Mouse (Mus musculus): ENCODE data around the gene Plcl1.

Gene Plcl1

DNA sequence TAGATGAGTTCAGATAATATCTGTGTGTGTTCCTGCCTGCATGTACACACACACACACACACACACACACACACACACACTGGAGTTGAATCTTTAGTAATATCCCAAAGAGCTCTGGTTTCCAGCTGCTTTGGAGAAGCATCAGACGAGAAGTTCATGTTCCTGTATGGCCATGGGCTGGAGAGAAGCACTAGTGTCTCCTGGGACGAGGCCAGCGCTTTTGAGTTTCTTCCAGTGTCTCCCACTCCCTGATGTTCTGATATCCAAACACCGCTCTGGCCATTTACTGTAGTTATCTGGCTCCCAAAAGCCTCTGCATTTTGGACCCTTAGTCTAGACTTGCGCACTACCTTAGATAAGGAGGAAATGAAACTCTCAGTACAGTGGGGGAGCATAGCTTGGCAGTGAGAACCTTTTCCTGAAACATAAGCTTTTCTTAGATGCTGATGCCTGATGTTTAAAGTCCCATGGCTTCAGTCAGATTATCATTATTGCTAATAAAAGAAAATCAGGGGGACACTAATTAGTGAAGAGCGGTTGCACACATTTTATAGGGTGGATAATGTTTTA, 207.1 kb downstream of the Plcl1 start:
- no peak for DNase-seq (ENCODE audit: low spot score)

DNA sequence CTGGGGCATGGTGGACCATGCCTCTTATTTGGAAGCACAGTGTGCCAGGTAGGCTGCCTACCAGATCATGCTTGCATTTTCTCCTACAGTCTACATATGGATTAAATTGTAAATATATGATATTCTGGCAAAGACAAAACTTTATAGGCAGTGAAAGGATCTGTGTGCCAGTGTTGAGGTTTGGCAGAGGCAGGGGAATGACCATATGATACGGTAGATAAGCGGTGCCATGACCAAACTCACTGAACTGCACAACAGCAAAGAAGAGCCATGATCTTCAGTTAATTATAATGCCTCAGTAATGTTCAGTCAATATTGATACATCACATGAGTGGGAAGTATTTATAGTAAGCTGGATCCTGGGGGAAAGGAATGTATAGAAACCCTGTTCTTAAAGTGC, 212.1 kb downstream of the Plcl1 start:
- no peak for DNase-seq (ENCODE audit: low spot score)

DNA sequence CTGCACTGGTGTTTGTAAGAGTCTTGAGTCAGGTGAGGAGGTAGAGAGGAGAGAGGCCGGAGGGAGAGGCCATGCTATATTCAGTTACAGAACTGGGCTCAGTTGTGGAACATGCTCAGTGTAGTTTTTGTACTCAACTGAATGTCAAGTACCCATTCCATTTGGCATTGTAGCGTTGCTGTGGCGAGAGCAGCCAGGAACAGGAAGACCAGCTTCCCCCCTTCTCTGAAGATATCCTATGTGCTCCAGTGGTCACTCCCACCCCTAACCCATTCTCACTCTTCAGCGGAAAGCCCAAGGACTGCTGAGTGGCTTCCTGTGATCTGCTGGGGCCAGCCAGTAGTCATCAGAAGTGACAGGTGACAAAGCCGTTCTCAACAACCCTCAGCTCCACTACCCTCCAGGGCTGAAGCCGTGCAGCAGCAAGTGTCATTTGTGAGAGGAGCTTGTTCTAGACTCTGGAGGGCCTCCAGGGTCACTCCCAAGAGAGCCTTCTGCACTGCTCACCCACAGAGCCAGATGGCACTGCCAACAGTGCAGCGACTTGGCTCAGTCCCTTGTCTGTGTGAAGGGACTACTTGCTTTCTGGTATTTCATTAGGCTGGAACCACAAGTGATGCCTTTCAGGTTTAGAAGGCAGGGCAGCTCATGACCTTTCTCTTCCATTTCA, 213.0 kb downstream of the Plcl1 start:
- DNase-seq (ENCODE audit: low spot score): no peak

DNA sequence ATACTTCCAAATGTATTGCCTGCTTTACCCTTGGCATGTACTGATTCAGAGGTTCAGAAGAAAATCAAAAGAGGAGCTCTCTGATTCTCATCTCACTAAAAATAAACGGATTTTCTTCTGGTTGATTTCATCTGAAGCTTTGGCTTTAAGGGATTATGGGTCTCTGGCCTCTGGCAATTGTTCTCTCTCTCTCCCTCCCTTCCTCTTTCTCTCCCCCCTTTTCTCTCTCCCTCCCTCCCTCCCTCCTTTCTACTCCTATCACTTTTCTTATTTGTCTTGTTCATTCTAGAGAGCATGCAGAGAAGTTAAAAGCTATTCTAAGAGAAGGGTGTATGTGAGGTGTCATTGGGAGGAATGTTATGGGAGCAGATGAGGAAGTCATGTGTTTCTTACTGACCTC, 225.8 kb downstream of the Plcl1 start:
- DNase-seq (ENCODE audit: low spot score): no peak

DNA sequence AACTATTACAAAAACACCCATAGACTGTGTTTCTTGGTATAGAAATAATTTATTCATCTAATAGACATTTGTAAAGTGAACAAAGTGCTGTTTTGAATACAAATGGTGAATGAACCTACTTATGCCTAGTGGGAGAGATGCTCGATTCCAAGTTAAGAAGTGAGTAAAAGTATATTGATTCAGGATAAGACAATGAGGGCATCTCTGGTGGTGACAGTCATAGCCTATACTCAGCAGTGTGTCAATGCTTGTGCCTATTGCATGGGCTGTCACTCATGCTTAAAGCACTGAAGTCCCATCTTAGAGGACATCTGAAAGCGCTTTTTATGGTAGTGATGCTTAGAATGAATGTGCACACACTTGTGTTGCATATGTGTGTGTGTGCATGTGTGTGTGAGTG, 226.3 kb downstream of the Plcl1 start:
- no peak for DNase-seq (ENCODE audit: low spot score)

DNA sequence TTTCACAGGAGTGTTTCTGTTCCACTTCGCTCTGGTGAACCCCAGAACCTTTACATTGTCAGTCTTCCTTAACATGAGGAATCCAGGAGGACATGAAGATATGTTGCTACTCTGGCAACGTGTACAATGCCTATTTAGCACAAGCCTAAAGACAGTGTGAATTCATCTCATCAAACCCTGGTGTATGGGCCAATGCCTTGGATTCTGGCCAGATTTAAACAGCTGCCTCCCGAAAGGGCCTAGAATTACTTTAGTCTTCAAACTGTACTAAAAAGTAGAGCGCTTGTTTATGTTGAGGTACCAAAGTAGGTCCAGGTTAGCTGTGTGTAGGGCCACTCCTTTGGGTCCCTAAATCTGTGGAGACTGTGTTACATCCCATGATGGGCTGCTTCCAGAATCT, 227.6 kb downstream of the Plcl1 start:
- DNase-seq (ENCODE audit: low spot score): no peak

DNA sequence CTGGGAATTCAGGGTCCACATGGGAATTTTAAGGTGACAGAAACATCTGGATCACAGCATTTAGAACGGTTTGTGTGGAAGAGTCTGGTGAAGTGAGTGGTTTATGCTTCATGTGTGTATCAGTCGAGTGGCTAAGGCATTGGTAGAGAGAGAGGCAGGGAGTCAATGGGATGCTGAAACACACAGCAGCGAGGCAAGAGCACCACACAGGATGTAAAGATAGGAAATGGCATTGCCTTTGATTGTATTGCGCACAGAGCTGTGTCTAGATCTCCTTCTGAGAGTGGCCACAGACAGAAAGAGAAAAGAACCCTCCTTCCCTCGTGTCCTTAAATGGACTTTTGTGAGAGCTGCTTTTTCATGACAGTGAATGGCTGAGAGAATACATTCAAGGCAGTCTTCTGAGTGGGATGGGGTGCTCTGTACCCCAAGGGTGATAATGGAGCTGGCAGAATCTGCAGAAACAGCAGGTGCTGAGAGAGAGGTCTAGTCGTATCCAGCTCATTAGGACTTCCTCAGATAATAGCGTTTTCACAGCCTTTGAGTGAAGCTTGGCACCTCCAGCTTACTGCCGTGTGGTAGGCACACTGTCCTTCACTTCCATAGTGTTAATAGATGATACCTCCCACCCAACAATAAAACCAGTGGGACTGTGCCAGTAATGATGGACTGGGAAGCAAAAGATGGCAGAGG, 253.9 kb downstream of the Plcl1 start:
- no peak for DNase-seq (ENCODE audit: low spot score)

DNA sequence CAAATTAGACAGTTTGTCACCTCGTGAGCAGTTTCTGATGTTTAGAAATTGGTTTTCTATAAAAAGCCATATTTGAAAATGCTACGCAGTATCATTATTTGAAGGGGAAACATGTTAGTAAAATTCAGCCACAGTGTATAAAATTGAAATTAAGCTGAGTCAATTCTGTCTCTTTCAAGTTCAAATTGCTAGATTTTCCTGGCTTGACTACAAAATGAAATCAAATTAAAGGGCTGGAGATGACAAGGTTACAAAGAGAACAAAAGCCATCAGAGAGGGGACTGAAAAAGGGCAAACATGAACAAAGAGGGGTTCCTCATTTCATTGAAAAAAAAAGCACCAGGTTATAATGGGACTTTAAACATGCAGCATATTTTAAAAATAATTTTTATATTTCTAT, 255.7 kb downstream of the Plcl1 start:
- no peak for DNase-seq (ENCODE audit: low spot score)

DNA sequence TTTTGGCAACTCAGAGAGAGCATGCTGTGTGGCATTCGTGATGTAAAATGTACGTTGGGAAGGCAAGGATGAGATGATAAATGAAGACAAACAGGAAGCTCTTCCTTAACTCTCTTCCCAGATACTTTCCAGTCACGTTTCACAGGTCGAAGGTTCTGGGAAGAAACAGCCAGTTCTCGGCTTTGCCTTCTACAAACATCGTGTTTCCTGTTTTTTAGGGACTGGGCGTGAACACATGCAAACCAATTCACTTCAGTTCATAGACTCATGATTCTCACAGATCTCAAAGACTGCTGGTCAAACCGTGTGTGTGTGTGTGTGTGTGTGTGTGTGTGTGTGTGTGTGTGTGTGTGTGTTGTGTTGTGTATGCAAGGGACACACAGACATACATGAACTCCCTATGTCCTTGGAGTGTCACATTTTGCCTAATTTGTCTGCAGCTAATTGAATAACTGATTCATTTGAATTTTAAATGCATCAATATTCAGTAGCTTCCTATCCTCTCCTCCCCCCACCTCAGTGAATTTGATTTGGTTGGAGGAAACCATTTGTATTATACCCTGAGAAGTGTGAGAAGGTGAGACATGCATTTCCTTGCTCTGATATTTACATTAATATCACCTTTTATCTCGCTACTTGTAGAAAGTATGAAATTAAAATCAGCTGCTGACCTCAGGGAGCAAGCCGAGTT, 259.6 kb downstream of the Plcl1 start:
- DNase-seq (ENCODE audit: low spot score): no peak

DNA sequence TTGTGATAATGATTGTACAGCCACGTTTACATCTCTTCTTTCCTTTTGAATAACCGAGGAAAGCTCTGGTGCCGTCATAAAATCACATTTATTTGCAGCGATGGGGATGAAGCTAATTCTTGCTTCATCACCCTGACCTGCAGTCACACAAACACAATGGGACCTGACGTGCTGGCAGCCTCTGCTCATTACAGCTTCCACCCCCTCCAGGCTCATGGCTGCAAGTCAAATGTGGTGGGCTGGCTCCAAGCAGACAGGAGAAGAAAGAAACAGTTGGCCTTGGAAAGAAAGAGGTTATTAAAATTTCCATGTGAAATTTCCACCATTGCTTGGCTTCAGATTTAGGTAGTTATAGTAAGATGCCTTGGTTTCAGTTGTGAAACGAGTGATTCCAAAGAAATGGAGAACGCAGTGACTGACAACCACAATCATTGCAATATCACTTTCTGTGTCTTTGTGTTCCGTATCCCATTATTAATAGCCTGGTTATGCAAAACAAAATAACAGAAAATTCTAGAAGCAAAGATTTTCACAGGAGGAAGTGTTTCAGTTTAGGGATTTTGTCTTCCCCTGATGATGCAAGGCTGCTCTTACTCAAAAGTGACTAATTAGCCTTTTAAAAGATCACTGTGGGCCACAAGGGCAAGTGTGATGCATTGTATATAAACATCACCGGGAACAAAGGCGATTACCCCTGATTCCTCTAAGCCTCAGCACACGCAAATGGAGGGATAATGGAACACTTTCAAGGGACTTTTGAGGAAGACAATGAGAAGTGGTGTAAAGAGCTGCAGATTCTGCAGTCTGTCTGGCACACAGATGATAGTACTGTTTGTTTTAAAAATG, 260.3 kb downstream of the Plcl1 start:
- DNase-seq (ENCODE audit: low spot score): no peak

DNA sequence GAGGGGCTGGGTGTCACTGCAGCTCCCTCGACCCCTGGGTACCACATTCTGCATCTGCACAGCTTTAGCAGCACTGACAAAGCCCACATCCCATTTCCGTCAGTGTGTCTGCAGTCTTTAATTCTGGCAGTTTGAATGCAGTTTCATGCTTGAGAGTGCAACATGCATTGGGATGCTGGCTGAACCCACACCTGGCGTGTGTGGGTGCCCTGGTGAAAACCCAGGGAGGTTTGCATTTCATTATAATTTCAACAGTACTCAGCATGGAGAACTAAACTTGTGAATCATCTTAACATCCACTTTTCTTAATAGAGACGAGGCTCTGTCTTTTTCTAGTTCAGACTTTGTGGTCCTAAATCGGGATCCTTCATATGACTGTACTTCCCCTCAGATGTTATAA, 261.1 kb downstream of the Plcl1 start:
- DNase-seq (ENCODE audit: low spot score): no peak

DNA sequence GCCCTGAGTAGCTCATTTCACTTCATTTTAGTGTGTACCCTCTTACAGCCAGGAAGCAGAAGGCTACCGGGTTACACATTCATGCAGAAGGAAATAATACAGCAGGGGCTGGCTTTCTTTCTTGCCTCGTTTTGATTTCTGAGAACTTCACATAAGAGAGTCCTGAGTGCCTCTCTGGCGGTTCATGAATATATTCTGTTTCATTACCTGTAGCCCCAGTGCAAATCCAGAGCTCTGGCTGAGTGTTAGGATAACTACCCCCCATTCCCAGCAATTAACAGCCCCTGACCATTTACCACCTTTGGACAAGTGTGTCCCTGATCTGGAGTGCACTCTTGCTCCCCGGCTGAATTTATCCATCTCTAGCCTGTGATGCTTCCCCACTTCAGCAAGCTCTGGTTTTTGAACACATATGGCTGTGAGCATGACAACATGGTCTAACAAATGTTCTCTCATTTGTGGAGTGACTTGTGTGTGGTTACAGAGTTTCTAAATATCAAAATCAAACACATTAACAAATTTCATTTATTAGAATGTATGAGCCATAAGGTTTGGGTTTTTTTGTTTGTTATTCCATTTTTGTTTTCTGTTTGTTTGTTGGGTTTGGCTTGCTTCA, 263.0 kb downstream of the Plcl1 start:
- DNase-seq (ENCODE audit: low spot score): no peak

DNA sequence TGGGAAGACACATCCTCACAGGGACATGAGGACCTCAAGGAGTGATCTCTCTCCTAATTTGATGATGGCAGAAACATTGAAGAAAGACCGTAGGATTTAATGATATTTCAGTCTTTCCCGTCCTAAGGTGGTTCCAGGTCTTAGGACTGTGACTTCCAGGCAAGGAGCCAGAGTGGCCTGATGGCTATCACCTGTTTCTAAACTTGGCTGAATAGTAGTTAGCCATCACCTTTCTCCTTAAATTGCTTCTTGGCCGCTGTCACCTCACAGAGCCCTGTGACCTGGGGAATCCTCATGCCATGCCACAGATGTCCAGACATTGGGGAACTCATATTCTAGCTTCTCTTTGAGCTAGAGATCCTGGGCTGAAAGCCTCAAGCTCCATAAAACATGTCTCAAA, 277.0 kb downstream of the Plcl1 start:
- no peak for DNase-seq (ENCODE audit: low spot score)

DNA sequence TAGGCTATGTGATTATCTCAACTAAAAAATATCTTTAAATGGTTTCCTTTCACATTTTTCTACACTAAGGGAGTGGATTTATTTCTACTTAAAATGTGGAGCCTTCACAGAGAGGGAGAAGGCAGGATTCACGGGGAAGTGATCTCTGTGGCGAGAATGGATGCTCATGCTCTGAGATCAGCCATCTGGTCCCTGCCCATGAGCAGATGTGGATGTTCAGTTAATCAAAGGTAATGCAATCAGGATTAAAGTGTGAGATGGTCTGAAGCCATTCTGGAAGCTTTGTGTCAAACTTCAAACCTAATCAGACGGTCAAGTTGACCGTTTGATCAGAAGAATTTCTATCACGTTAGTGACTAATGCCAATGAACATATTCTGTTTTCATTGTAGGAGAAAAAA, 280.5 kb downstream of the Plcl1 start:
- DNase-seq (ENCODE audit: low spot score): no peak

DNA sequence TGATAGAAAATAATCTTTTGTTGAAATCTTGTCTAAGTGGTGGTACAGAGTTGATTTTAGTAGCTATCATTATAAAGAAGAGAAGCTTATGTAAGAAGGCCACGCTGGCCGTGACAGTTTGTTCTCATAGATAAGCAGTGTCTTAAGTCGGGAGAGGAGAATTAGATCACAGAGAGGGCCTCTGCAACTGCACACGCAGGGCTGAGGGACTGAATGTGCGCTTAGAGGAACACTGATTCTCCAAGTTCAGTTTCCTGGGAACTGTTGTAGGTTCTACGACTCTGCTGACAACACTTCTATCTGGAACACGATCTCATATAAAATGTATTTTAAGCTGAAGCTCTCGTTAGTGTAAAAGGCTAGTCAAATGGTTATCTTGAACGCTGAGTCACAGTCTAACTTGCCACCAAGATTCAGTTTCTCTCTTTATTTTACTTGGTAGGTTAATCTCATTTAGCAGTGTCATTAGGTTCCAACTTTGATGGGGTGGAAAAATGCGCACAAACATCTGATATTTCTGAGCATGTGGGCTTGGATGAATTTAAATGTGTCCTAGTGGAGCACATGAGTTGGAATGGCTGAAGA, 288.0 kb downstream of the Plcl1 start:
- no peak for DNase-seq (ENCODE audit: low spot score)

DNA sequence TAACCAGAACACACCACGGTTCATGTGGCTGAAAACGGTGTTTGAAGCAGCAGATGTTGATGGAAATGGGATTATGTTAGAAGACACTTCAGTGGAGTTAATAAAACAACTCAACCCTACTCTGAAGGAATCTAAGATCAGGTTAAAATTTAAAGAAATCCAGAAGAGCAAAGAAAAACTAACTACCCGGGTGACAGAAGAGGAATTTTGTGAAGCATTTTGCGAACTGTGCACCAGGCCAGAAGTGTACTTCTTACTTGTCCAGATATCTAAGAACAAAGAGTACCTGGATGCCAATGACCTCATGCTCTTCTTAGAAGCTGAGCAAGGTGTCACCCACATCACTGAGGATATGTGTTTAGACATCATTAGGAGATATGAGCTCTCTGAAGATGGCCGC, 290.5 kb downstream of the Plcl1 start:
- DNase-seq (ENCODE audit: low spot score): no peak

DNA sequence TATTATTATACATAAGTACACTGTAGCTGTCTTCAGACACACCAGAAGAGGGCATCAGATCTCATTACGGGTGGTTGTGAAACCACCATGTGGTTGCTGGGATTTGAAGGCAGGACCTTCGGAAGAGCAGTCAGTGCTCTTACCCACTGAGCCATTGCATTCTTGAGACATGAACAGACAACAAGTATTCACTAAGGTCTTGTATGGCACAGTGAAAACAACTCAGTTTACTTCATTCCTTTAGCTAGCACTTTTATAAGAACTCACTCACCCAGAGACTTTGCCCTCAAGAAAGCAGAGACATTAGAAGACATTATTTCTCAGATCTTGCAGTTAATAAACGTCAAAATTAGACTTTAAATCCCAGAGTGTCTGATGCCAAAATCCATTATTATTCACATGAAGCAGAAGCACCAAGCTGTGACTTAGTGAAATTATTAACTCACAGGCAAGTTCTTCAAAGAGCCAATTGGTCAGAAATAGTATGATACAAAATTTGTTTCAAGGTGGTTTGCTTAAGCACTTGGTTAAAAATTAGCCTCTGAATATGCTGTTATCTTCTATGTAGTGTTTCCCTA, 293.8 kb downstream of the Plcl1 start:
- DNase-seq (ENCODE audit: low spot score): no peak

DNA sequence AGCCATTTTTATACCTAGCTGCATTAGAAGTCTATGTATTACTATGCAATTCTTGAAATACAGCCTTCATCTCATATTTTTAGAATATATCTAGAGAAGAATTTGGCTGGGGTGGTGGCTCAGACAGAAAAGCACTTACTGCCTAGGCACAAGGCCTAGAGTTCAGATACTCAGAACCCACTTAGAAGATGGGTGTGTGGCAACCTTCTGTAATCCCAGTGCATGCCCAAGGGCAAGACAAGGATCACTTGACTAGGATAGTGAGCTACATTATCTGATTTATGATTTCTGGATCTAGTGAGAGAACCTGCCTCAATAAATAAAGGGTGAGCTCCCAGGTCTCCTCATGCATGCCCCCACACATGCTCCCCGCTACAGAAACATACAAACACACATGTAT, 294.3 kb downstream of the Plcl1 start:
- DNase-seq (ENCODE audit: low spot score): no peak

DNA sequence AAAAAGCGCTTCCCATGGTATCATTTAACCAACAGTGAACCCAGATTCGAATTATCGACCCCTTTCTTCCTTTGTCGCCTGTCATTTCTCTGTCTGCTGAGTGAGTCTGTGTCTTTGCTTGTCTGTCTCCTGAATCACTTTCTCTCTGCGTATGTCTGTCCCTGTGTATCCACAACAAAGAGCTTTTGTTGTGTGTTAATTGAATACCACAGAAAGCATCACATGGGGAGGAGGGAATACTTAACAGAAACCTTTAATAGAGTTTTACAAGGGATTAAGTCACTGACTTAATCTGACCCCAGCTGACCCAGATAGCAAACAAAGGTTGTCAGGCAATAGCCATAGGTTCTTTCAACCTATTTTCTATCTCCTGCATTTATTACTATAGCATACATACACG, 295.0 kb downstream of the Plcl1 start:
- no peak for DNase-seq (ENCODE audit: low spot score)

DNA sequence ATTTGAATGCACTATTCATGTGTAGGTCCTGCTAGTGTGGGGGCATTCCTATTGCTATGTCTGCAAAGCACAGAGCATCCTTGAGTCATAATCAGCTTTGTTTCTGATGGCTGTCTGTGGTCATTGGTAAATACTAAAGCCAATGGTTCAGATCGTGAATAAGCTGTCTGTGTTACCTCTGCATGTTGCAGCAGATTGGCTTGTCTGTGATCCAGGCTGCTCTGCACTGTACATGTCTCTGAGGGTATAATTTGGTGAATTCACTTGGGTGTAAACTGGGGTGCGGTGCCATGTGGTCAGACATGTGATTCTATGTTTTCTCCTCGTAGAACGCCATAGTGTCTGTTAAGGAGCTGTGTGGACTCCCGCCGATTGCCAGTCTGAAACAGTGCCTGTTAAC, 295.9 kb downstream of the Plcl1 start:
- DNase-seq (ENCODE audit: low spot score): no peak

DNA sequence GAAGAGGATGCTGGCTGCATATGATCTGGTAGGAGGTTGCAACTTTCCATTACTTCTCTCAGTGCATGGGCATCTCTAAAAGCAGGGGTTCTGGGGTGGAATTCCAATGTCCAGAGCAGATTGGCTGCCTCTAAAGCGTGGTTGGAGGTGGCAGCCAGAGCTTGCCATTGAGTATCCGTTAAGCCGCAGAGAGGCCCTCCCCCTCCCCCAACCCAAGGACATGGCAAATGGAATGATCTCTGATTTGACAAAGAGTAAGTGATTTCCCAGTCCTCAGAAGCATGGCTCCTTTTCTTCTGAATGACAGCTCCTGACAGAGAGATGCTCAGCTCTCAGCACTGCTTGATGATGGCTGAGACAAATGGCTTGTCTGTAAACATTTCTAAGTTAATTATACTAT, 296.4 kb downstream of the Plcl1 start:
- DNase-seq (ENCODE audit: low spot score): no peak

Measured in c-Kit-positive CD71-positive TER-119-positive erythroid progenitor cells, embryonic 14.5 days (primary cell).